Mouse (Mus musculus): ENCODE results near the gene Cfap44. TPM values are rescaled to one million over a fixed set of nuclear protein-coding genes. Genes with fewer than 3 reads are reported as not detected.

Cfap44 gene
- polyA plus RNA-seq, 1 experiment: not detected

- H3K4me1 ChIP-seq (ENCODE audit: control insufficient read depth, insufficient read depth, low read length): no peaks in the 10 kb centered on the region
- H3K27ac ChIP-seq (ENCODE audit: insufficient read depth, low read depth, low read length): no peak overlapping the region
- H3K4me3 ChIP-seq (ENCODE audit: insufficient read depth, low read length): no peak overlapping the region
- TF ChIP-seq POLR2A (IDR thresholded peaks at IDR 0.05; ENCODE audit: borderline replicate concordance, low read depth, low read length): no peak
- no peak for TF ChIP-seq CTCF (IDR thresholded peaks at IDR 0.05; ENCODE audit: low read depth, low read length)
Measured at GRCm38 (mm10) chr16:44380006-44380405, 14.6 kb upstream of the Cfap44 start.

- no peaks in the 10 kb centered on the region for H3K4me1 ChIP-seq (ENCODE audit: control insufficient read depth, insufficient read depth, low read length)
- H3K4me3 ChIP-seq (ENCODE audit: insufficient read depth, low read length): no peak overlapping the region
- no peak overlapping the region for H3K27ac ChIP-seq (ENCODE audit: insufficient read depth, low read depth, low read length)
- TF ChIP-seq CTCF (IDR thresholded peaks at IDR 0.05; ENCODE audit: low read depth, low read length) (no peak), POLR2A (IDR thresholded peaks at IDR 0.05; ENCODE audit: borderline replicate concordance, low read depth, low read length) (no peak)
Measured at GRCm38 (mm10) chr16:44381578-44381977, 13.0 kb upstream of the Cfap44 start.

GRCm38 (mm10) chr16:44383549-44383948 lies 11.0 kb upstream of the Cfap44 start:
- H3K4me3 ChIP-seq (ENCODE audit: insufficient read depth, low read length): no peak overlapping the region
- H3K27ac ChIP-seq (ENCODE audit: insufficient read depth, low read depth, low read length): no peak overlapping the region
- TF ChIP-seq CTCF (IDR thresholded peaks at IDR 0.05; ENCODE audit: low read depth, low read length) (no peak), POLR2A (IDR thresholded peaks at IDR 0.05; ENCODE audit: borderline replicate concordance, low read depth, low read length) (no peak)
- H3K4me1 ChIP-seq (ENCODE audit: control insufficient read depth, insufficient read depth, low read length): no peaks in the 10 kb centered on the region

- Histone ChIP-seq H3K4me1 (ENCODE audit: control insufficient read depth, insufficient read depth, low read length) (no peaks in the 10 kb centered on the region), H3K4me3 (ENCODE audit: insufficient read depth, low read length) (no peak overlapping the region), H3K27ac (ENCODE audit: insufficient read depth, low read depth, low read length) (no peak overlapping the region)
- TF ChIP-seq POLR2A (IDR thresholded peaks at IDR 0.05; ENCODE audit: borderline replicate concordance, low read depth, low read length) (no peak), CTCF (IDR thresholded peaks at IDR 0.05; ENCODE audit: low read depth, low read length) (no peak)
Measured at GRCm38 (mm10) chr16:44384251-44384650, 10.3 kb upstream of the Cfap44 start.

GRCm38 (mm10) chr16:44391877-44392548 lies 2.6 kb upstream of the Cfap44 start:
- Histone ChIP-seq H3K4me3 (ENCODE audit: insufficient read depth, low read length) (no peak overlapping the region), H3K27ac (ENCODE audit: insufficient read depth, low read depth, low read length) (no peak overlapping the region), H3K4me1 (ENCODE audit: control insufficient read depth, insufficient read depth, low read length) (no peaks in the 10 kb centered on the region)
- peak; percentile 63 for TF ChIP-seq CTCF (IDR thresholded peaks at IDR 0.05; ENCODE audit: low read depth, low read length)
- no peak for TF ChIP-seq POLR2A (IDR thresholded peaks at IDR 0.05; ENCODE audit: borderline replicate concordance, low read depth, low read length)

GRCm38 (mm10) chr16:44404933-44405332 lies 10.3 kb downstream of the Cfap44 start:
- Histone ChIP-seq H3K27ac (ENCODE audit: insufficient read depth, low read depth, low read length) (no peak overlapping the region), H3K4me3 (ENCODE audit: insufficient read depth, low read length) (no peak overlapping the region), H3K4me1 (ENCODE audit: control insufficient read depth, insufficient read depth, low read length) (peaks cover 3% of the 10 kb centered on the region)
- TF ChIP-seq POLR2A (IDR thresholded peaks at IDR 0.05; ENCODE audit: borderline replicate concordance, low read depth, low read length) (no peak), CTCF (IDR thresholded peaks at IDR 0.05; ENCODE audit: low read depth, low read length) (no peak)

- TF ChIP-seq CTCF (IDR thresholded peaks at IDR 0.05; ENCODE audit: low read depth, low read length) (no peak), POLR2A (IDR thresholded peaks at IDR 0.05; ENCODE audit: borderline replicate concordance, low read depth, low read length) (no peak)
- Histone ChIP-seq H3K27ac (ENCODE audit: insufficient read depth, low read depth, low read length) (no peak overlapping the region), H3K4me1 (ENCODE audit: control insufficient read depth, insufficient read depth, low read length) (peaks cover 5% of the 10 kb centered on the region), H3K4me3 (ENCODE audit: insufficient read depth, low read length) (no peak overlapping the region)
Measured at GRCm38 (mm10) chr16:44407211-44407610, 12.6 kb downstream of the Cfap44 start.

- no peak for TF ChIP-seq CTCF (IDR thresholded peaks at IDR 0.05; ENCODE audit: low read depth, low read length)
- Histone ChIP-seq H3K4me3 (ENCODE audit: insufficient read depth, low read length) (no peak overlapping the region), H3K27ac (ENCODE audit: insufficient read depth, low read depth, low read length) (no peak overlapping the region), H3K4me1 (ENCODE audit: control insufficient read depth, insufficient read depth, low read length) (peaks cover 5% of the 10 kb centered on the region)
Measured at GRCm38 (mm10) chr16:44408290-44408689, 13.7 kb downstream of the Cfap44 start.

- Histone ChIP-seq H3K27ac (ENCODE audit: insufficient read depth, low read depth, low read length) (no peak overlapping the region), H3K4me3 (ENCODE audit: insufficient read depth, low read length) (no peak overlapping the region), H3K4me1 (ENCODE audit: control insufficient read depth, insufficient read depth, low read length) (peaks cover 5% of the 10 kb centered on the region)
- TF ChIP-seq POLR2A (IDR thresholded peaks at IDR 0.05; ENCODE audit: borderline replicate concordance, low read depth, low read length): no peak
- TF ChIP-seq CTCF (IDR thresholded peaks at IDR 0.05; ENCODE audit: low read depth, low read length): no peak
Measured at GRCm38 (mm10) chr16:44410176-44410575, 15.6 kb downstream of the Cfap44 start.

- Histone ChIP-seq H3K4me3 (ENCODE audit: insufficient read depth, low read length) (no peak overlapping the region), H3K4me1 (ENCODE audit: control insufficient read depth, insufficient read depth, low read length) (no peaks in the 10 kb centered on the region), H3K27ac (ENCODE audit: insufficient read depth, low read depth, low read length) (no peak overlapping the region)
- no peak for TF ChIP-seq CTCF (IDR thresholded peaks at IDR 0.05; ENCODE audit: low read depth, low read length)
- no peak for TF ChIP-seq POLR2A (IDR thresholded peaks at IDR 0.05; ENCODE audit: borderline replicate concordance, low read depth, low read length)
Measured at GRCm38 (mm10) chr16:44417596-44417995, 23.0 kb downstream of the Cfap44 start.
